Mouse (Mus musculus) left cerebral cortex, postnatal 4 days (tissue): ENCODE data around the gene Prkag1. TPM values are rescaled to one million over a fixed set of nuclear protein-coding genes. Genes with fewer than 3 reads are reported as not detected.

Experiments
- DNase-seq: peaks from one replicate; pipeline ENCODE4 v3.0.0-alpha.2; 2022
- intact Hi-C: fragments of 180-260 bp; cut with DNase I; formaldehyde crosslinking; loops from one replicate; pipeline ENCODE4 v1.15.1; 2025
- total RNA-seq, 2 experiments: library from RNA; stranded (reverse); gene quantifications; 2 replicates each; pipeline ENCODE4 v1.2.3; 2021

Gene Prkag1
- 10 to 100 TPM; 35.0 to 38.1 TPM for total RNA-seq

DNA sequence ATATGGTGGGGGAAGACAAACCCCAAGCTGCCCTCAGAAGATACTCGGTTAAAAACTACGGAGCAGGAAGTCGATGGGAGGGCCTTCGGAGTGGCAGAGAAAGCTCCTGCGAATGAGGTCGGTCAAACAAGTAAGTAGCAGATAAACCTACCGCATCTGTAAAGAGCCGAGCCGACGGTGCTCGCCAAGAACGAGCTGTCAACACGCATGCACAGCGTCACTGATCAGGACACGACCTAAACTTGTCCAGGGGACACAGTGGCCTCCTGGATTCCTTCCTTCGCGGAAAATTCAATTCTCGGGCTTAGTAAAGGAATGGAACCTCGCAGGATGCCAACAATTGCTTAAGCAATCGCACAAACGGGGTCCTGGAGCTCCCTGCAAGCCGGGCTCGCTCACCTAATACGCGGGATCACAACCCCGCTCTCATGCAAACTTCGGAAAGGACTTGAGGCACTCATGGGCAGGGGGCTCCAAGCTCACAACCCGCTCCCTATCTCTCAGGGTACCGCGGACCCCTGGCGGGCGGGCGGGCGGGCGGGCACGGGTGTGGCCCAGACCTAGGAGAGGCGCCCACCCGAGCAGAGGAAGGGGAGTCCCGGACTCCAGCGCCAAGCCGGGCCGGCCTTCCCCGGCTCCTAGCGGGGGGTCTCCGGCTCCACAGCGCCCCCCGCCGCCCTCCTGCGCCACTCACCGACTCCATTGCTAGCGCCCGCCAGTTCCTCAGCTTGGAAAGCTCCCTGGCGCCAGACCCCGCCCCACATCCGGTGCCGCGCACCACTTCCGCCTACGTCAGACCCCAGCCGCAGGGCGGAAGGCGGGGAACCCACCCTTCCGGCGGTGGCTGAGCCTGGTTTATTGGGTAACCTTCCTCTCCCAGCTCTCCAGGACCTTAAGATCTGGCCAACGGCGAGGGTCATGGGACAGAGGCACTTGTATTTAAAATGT, at the start of gene Prkag1:
Prkag1 (minus strand) TSS at position 786 of the 948 bp plus-strand sequence.
- intact Hi-C loops: loop anchor here (5.0 kb wide), 1 partner anchor 36 kb away; no protein-coding TSS in a partner anchor
- peak; percentile 97 for DNase-seq

DNA sequence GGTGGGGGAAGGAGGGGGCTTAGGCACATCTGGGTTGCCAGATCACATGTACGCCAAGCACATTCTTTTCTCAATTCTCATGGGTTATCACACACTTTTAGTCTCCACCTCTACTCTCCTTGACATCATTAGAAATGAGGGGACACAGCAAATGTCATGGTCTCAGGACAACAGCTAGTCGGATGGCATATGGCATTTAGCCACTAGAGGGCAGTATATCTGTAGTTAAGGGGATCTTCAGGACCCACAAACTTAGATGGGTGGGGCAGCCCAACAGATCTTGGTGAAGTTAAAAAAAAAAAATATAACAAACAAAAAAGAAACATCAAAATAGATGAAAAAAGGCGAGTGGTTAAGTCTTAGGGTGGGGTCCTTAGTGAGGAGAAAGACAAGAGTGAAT, 46.0 kb upstream of the Prkag1 start:
- intact Hi-C loops: no loop called here
- DNase-seq: peak; percentile 57

- intact Hi-C loops: no loop called here
- peak; percentile 96 for DNase-seq
Observed at GRCm38 (mm10) chr15:98871916-98872888, 40.9 kb upstream of the Prkag1 start.

- intact Hi-C loops: no loop called here
Observed at GRCm38 (mm10) chr15:98871070-98871915, 40.0 kb upstream of the Prkag1 start, which contains the start of gene Kmt2d. Gene Kmt2d (minus strand): TSS chr15:98871204.

GRCm38 (mm10) chr15:98870179-98871069, 39.1 kb upstream of the Prkag1 start:
- DNase-seq: peak; percentile 63
- intact Hi-C loops: no loop called here

More at GRCm38 (mm10) chr15:98871070-98871915, 40.0 kb upstream of the Prkag1 start, which contains the start of gene Kmt2d:
- peak; percentile 20 for DNase-seq

- intact Hi-C loops: loop anchor here (5.0 kb wide), 1 partner anchor 37 kb away; the partner anchor contains the start of gene Prkag1
- no peak for DNase-seq
Observed at GRCm38 (mm10) chr15:98869342-98870178, 38.2 kb upstream of the Prkag1 start.

GRCm38 (mm10) chr15:98868346-98869063, 37.2 kb upstream of the Prkag1 start:
- intact Hi-C loops: loop anchor here (5.0 kb wide), 1 partner anchor 36 kb away; the partner anchor contains the start of gene Prkag1
- no peak for DNase-seq

GRCm38 (mm10) chr15:98867321-98867720, 36.0 kb upstream of the Prkag1 start:
- intact Hi-C loops: loop anchor here (5.0 kb wide), 1 partner anchor 35 kb away; the partner anchor contains the start of gene Prkag1
- DNase-seq: no peak

DNA sequence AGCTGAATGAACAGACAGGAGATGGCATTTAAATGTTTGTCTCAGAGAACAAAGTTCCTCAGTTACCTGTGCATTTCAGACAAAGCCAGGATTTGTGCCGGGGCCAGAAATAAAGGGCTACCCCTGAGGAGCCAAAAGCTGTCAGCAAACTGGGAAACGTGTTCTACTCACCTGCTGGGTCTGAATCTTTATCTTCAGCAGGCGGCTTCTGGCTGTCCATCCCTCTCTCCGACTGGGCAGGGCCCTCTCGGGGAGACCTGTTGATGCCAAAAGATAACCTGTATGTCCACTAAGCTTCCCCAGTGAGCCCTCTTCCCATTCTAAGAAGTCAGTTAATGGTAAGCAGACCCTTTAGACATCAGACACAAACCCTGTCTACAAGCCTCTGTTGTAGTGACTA, 35.2 kb upstream of the Prkag1 start:
- no peak for DNase-seq
- intact Hi-C loops: loop anchor here (5.0 kb wide), 1 partner anchor 34 kb away; the partner anchor contains the start of gene Prkag1

DNA sequence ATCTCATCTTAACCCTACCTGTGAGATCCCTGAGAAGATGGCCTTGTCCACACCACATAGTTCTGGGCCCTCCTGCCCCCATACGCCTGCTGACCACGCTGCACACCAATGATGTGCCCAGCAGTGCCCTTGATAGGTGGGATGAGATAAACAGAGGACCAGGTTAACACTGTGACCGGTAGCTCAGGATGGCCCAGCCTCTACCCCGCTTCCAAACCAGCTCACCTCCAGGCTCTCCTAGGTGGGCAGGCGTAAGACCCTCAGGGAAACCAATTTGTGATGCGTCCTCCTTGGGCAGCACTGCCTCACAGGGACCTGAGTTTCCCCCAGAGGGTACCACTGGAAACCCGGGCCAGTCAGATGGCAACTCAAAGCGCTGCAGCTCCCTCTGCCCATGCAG, 34.5 kb upstream of the Prkag1 start:
- no peak for DNase-seq
- intact Hi-C loops: loop anchor here (5.0 kb wide), 1 partner anchor 33 kb away; the partner anchor contains the start of gene Prkag1

- intact Hi-C loops: loop anchor here (5.0 kb wide), 1 partner anchor 33 kb away; the partner anchor contains the start of gene Prkag1
- no peak for DNase-seq
Observed at GRCm38 (mm10) chr15:98864951-98865350, 33.6 kb upstream of the Prkag1 start.

DNA sequence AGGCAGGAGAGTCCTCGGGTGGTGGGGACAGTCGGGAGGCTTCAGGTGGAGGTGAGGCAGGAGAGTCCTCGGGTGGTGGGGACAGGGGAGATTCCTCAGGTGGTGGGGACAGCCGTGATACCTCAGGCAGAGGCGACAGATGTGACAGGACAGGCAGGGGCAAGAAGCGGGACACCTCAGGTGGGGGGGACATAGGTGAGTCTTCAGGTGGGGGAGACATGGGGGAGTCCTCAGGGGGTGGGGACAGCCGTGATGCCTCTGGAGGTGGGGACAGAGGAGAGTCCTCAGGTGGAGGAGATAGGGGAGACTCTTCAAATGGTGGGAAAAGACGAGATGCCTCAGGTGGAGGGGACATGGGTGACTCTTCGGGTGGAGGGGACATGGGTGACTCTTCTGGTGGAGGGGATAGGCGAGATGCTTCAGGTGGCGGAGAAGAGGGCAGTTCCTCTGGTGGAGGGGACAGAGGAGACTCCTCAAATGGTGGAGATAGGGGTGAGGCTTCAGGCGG, 32.2 kb upstream of the Prkag1 start:
- intact Hi-C loops: no loop called here
- DNase-seq: no peak

- intact Hi-C loops: no loop called here
- DNase-seq: no peak
Observed at GRCm38 (mm10) chr15:98861701-98862410, 30.5 kb upstream of the Prkag1 start.

DNA sequence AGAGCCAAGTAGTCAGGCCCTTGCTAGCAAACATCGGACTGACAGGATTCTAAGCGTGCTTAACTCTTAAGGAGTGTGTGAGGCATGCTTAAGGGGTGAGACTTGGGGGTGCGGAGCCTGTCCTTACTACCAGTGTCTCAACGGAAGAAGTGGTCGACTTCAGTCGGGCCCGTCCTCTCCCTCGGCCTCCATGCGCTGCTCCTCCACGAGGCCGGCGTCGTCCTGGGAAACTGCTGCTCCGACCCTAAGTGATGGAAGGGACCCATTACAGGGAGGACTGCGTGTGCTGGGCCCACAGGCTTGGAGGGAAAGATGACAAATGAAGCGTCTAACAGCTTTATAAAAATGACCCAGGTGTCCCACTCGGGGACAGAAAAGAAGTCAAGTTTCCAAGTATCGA, 29.6 kb upstream of the Prkag1 start:
- intact Hi-C loops: no loop called here
- DNase-seq: no peak

GRCm38 (mm10) chr15:98859319-98860043, 28.2 kb upstream of the Prkag1 start:
- intact Hi-C loops: no loop called here
- DNase-seq: no peak
